Mouse (Mus musculus) liver, adult 2 months (tissue): ENCODE measurements around the gene Trim45. TPM values are rescaled to one million over a fixed set of nuclear protein-coding genes. Genes with fewer than 3 reads are reported as not detected.

ENCODE experiments used
- DNase-seq: peaks from one replicate; pipeline ENCODE4 v3.0.0-alpha.2; 2011; ENCODE audit warnings: low read depth, low spot score; ENCODE audit errors: extremely low read depth
- H3K27ac ChIP-seq: fragments of 200-500 bp; replicated peaks from 2 replicates; pipeline ENCODE4 v1.5.1; 2012; ENCODE audit warnings: low read depth, mild to moderate bottlenecking, control low read depth, inconsistent platforms, low read length; ENCODE audit not compliant: insufficient read depth
- H3K27me3 ChIP-seq: fragments of 200-500 bp; 2 replicates; pipeline ENCODE4 v1.6.1; 2012; ENCODE audit warnings: mild to moderate bottlenecking, moderate library complexity, low read length, inconsistent platforms; ENCODE audit not compliant: control insufficient read depth, insufficient read depth
- H3K36me3 ChIP-seq: fragments of 200-500 bp; 2 replicates; pipeline ENCODE4 v1.6.1; 2012; ENCODE audit warnings: low read length, inconsistent platforms; ENCODE audit not compliant: control insufficient read depth, insufficient read depth
- H3K4me1 ChIP-seq: fragments of 200-500 bp; 2 replicates; pipeline ENCODE4 v1.6.1; 2011; ENCODE audit warnings: low read length; ENCODE audit not compliant: control insufficient read depth, insufficient read depth
- H3K4me3 ChIP-seq: fragments of 200-500 bp; 2 replicates; pipeline ENCODE4 v1.5.1; 2011; ENCODE audit warnings: low read depth, mild to moderate bottlenecking, control low read depth, low read length, moderate library complexity; ENCODE audit not compliant: insufficient read depth
- H3K79me2 ChIP-seq: fragments of 200-500 bp; 2 replicates; pipeline ENCODE4 v1.6.1; 2012; ENCODE audit warnings: inconsistent platforms, mild to moderate bottlenecking, low read length, moderate library complexity; ENCODE audit not compliant: control insufficient read depth, insufficient read depth
- H3K9ac ChIP-seq: fragments of 200-500 bp; 2 replicates; pipeline ENCODE4 v1.6.1; 2012; ENCODE audit warnings: low read depth, mild to moderate bottlenecking, control low read depth, inconsistent platforms, low read length
- CTCF ChIP-seq: fragments of 200-500 bp; IDR thresholded peaks from 2 replicates; pipeline ENCODE4 v1.5.1; 2011; ENCODE audit warnings: low read depth, low read length, control low read depth
- POLR2A ChIP-seq: fragments of 200-500 bp; IDR thresholded peaks from 2 replicates; pipeline ENCODE4 v1.6.1; 2011; ENCODE audit warnings: low read length, control low read depth; ENCODE audit not compliant: insufficient read depth; ENCODE audit errors: extremely low read depth
- WGBS: fragments of 180-500 bp; shearing (Covaris S2); methylation state at CpG from one replicate; pipeline ENCODE4 v1.1.7; 2018; 5-methylcytosine and 5-hydroxymethylcytosine counted together
- polyA plus RNA-seq: library from polyadenylated mRNA; depleted of rRNA; stranded (reverse); fragments of >200 nt; gene quantifications from 2 replicates; pipeline ENCODE4 v1.2.3, GENCODE M21; 2012
- total RNA-seq: library from RNA; depleted of rRNA; stranded (reverse); fragments of >200 nt; gene quantifications from 2 replicates; pipeline ENCODE4 v1.2.3, GENCODE M21; 2014

The Trim45 gene
- total and polyA plus RNA-seq, 2 experiments = 0.92 to 0.95 TPM

- Histone ChIP-seq H3K27ac (no peak overlapping the region), H3K27me3 (no peaks in the 10 kb centered on the region), H3K4me3 (no peak overlapping the region), H3K79me2 (no peaks in the 10 kb centered on the region), H3K4me1 (no peaks in the 10 kb centered on the region), H3K36me3 (no peaks in the 10 kb centered on the region), H3K9ac (no peak overlapping the region)
- 82% methylated on average over 6 of the region's 6 CpGs for WGBS
- DNase-seq = no peak
- TF ChIP-seq CTCF (no peak), POLR2A (no peak)
Measured at GRCm38 (mm10) chr3:100924065-100924732, 2.2 kb downstream of the Trim45 start.

GRCm38 (mm10) chr3:100925176-100925575 is 3.2 kb downstream of the Trim45 start:
- TF ChIP-seq CTCF (no peak), POLR2A (no peak)
- WGBS = 92% methylated on average over 16 of the region's 16 CpGs
- Histone ChIP-seq H3K36me3 (no peaks in the 10 kb centered on the region), H3K9ac (no peak overlapping the region), H3K4me1 (no peaks in the 10 kb centered on the region), H3K79me2 (no peaks in the 10 kb centered on the region), H3K27ac (no peak overlapping the region), H3K27me3 (no peaks in the 10 kb centered on the region), H3K4me3 (no peak overlapping the region)
- no peak for DNase-seq

- Histone ChIP-seq H3K79me2 (no peaks in the 10 kb centered on the region), H3K27ac (no peak overlapping the region), H3K36me3 (no peaks in the 10 kb centered on the region), H3K4me3 (no peak overlapping the region), H3K27me3 (no peaks in the 10 kb centered on the region), H3K9ac (no peak overlapping the region), H3K4me1 (no peaks in the 10 kb centered on the region)
- no peak for TF ChIP-seq CTCF
- TF ChIP-seq POLR2A = no peak
- no peak for DNase-seq
- 94% methylated on average over 23 of the region's 23 CpGs for whole genome bisulfite sequencing
Measured at GRCm38 (mm10) chr3:100931332-100932076, 9.5 kb downstream of the Trim45 start.

DNA sequence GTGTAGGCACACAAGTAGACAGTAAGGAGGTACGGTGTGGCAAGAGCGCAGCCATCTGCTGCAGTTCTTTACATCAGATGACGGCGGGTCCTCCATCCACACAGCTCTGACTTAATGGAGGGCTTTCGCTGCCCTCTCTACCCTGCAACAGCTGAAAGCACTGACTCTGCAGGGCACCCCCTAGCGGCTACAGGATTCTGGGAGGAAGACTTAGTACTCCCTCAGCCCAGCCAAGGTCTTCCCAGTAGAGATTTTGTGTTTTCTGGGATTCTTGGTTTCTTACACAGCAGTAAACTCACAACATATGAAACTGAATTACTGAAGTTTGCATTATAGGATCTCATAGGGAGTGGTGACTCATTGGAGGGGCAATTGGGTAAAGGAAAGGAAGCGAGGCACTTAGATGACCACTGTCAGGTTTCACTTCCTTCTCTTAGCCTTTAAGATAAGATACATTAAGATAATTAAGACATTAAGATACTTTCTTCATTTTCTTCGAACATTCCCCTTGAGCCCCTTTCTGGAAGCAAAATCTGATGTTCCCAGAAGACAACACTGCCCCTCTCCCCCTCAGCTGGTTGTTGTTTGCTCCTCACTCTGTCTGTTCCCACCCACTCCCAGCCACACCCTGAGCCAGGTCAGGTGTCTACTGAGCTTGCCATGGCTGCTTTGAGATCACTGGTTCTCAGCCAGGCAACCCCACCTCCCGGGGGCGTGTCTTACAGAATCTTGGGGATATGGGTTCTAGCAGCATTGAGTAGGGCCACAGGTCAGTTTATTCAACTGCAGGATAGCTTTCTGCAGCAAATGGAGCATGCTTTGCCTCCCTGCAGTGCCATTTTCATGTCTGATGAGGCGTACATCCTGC is 10.3 kb downstream of the Trim45 start:
- Histone ChIP-seq H3K79me2 (no peaks in the 10 kb centered on the region), H3K27me3 (no peaks in the 10 kb centered on the region), H3K9ac (no peak overlapping the region), H3K27ac (no peak overlapping the region), H3K4me1 (no peaks in the 10 kb centered on the region), H3K4me3 (no peak overlapping the region), H3K36me3 (no peaks in the 10 kb centered on the region)
- DNase-seq = no peak
- TF ChIP-seq POLR2A (no peak), CTCF (peak; percentile 27)
- 79% methylated on average over 11 of the region's 11 CpGs for WGBS

- Histone ChIP-seq H3K9ac (no peak overlapping the region), H3K27me3 (no peaks in the 10 kb centered on the region), H3K4me1 (no peaks in the 10 kb centered on the region), H3K79me2 (no peaks in the 10 kb centered on the region), H3K27ac (no peak overlapping the region), H3K36me3 (peaks cover 4% of the 10 kb centered on the region), H3K4me3 (no peak overlapping the region)
- TF ChIP-seq POLR2A (no peak), CTCF (no peak)
- DNase-seq = no peak
- WGBS = 93% methylated on average over 6 of the region's 6 CpGs
Measured at GRCm38 (mm10) chr3:100935521-100935920, 13.5 kb downstream of the Trim45 start.
